In genomic region chr10:77677562-77677961, GRCm38 (mm10) we compare ENCODE assay signal across 8 mouse cellular contexts. TPM values are rescaled to one million over a fixed set of nuclear protein-coding genes. Genes with fewer than 3 reads are reported as not detected.
A peak's percentile ranks its signal among the peaks of the same experiment; 100 is the strongest.
DNase-seq lines count a peak whose midpoint lies in the region; ATAC-seq and TF ChIP-seq lines count a peak whose summit lies in the region.
"Had no signal": no experiment of that assay in that cellular context is flagged by ENCODE, and none has a peak within 500 bp of the region (broad histone marks: within the 10 kb centered on the region; RNA-seq: fewer than 3 reads in every experiment).

No protein-coding gene starts in this region.

- H3K9me3 ChIP-seq in forebrain, postnatal 0 days (ENCODE audit: low read length): no peaks in the 10 kb centered on the region
- no peaks in the 10 kb centered on the region for H3K9me3 ChIP-seq in midbrain, embryonic 11.5 days (ENCODE audit: control insufficient read depth, low read length)

- H3K27ac ChIP-seq in forebrain, postnatal 0 days (ENCODE audit: low read depth, low read length): no peak overlapping the region
- H3K27ac ChIP-seq in midbrain, embryonic 11.5 days (ENCODE audit: low read depth, low read length): no peak overlapping the region
- H3K27ac ChIP-seq: liver, embryonic 14.5 days had no signal

- no peak for TF ChIP-seq CTCF in forebrain, postnatal 0 days (IDR thresholded peaks at IDR 0.05; ENCODE audit: low read depth)

- peak overlapping the region; percentile 68 for H3K4me2 ChIP-seq in forebrain, postnatal 0 days (ENCODE audit: low read depth)
- H3K4me2 ChIP-seq in midbrain, embryonic 11.5 days: peak overlapping the region; percentile 54

- H3K4me1 ChIP-seq in forebrain, postnatal 0 days (ENCODE audit: insufficient read depth): peaks cover 7% of the 10 kb centered on the region
- H3K4me1 ChIP-seq in midbrain, embryonic 11.5 days (ENCODE audit: control insufficient read depth, insufficient read depth, low read length): peaks cover 6% of the 10 kb centered on the region; the same call in 1 of the 2 replicates

- H3K36me3 ChIP-seq in forebrain, postnatal 0 days (ENCODE audit: insufficient read depth): no peaks in the 10 kb centered on the region
- no peaks in the 10 kb centered on the region for H3K36me3 ChIP-seq in midbrain, embryonic 11.5 days (ENCODE audit: control insufficient read depth, insufficient read depth, low read length)

- DNase-seq in A20 (ENCODE audit: low read depth, low spot score): peak; percentile 80
- DNase-seq in CD4-positive helper T cell, adult 2 months (ENCODE audit: low read depth, low spot score): peak; percentile 18
- DNase-seq in forebrain, postnatal 0 days: peak; percentile 22
- DNase-seq in midbrain, embryonic 11.5 days (ENCODE audit: low spot score, missing footprints): peak; percentile 86
- DNase-seq in cerebellum, adult 8-10 months: no peak
- DNase-seq in ovary, postnatal 14 days (ENCODE audit: low spot score): no peak
- DNase-seq in kidney, postnatal 36 days: no peak

- ATAC-seq in forebrain, postnatal 0 days: peak; percentile 59
- ATAC-seq in midbrain, embryonic 11.5 days (ENCODE audit: low FRiP score): 0 out of 2 replicates have a peak, but pooled peaks have one; percentile 35

- H3K9ac ChIP-seq in forebrain, postnatal 0 days: peak overlapping the region; percentile 22; the same call in 1 of the 2 replicates
- no peak overlapping the region for H3K9ac ChIP-seq in midbrain, embryonic 11.5 days (ENCODE audit: low read length)
- H3K9ac ChIP-seq: liver, embryonic 14.5 days had no signal

- H3K4me3 ChIP-seq in forebrain, postnatal 0 days (ENCODE audit: low read depth, low read length): peak overlapping the region; percentile 35
- H3K4me3 ChIP-seq in midbrain, embryonic 11.5 days (ENCODE audit: low read depth, low read length): peak overlapping the region; percentile 20

- WGBS in forebrain, postnatal 0 days: under 1% methylated on average over 35 of the region's 35 CpGs
- under 1% methylated on average over 35 of the region's 35 CpGs for WGBS in midbrain, embryonic 11.5 days

- H3K27me3 ChIP-seq in forebrain, postnatal 0 days (ENCODE audit: insufficient read depth, low read length): peaks cover 9% of the 10 kb centered on the region
- H3K27me3 ChIP-seq in midbrain, embryonic 11.5 days (ENCODE audit: control insufficient read depth, insufficient read depth, low read length): peaks cover 21% of the 10 kb centered on the region

RNA-seq across cellular contexts. Expression of gene Tspear, which starts 8.8 kb away (rescaled TPM):
- 0.14 TPM in 1 of 2 replicates, not detected in the other for total RNA-seq in forebrain, postnatal 0 days (2014; rRNA removed)
- 0.42 and 0.99 TPM in 2 replicates for polyA plus RNA-seq in forebrain, postnatal 0 days (2015; fragmentation: Nextera tagmentation; extraction: Ambion mirVana)
- polyA plus RNA-seq in midbrain, embryonic 11.5 days (2014; fragmentation: Nextera tagmentation; extraction: Ambion mirVana): 0.72 and 1.2 TPM in 2 replicates

RNA-seq across cellular contexts. Expression of gene Gm19402, which starts 13.0 kb away (rescaled TPM):
- not detected in 2 replicates for total RNA-seq in forebrain, postnatal 0 days (2014; rRNA removed)
- not detected in 2 replicates for polyA plus RNA-seq in forebrain, postnatal 0 days (2015; fragmentation: Nextera tagmentation; extraction: Ambion mirVana)
- not detected in 2 replicates for polyA plus RNA-seq in midbrain, embryonic 11.5 days (2014; fragmentation: Nextera tagmentation; extraction: Ambion mirVana)
- polyA plus RNA-seq: liver, embryonic 14.5 days had no signal

RNA-seq across cellular contexts. Expression of gene Gm9508, which starts 19.5 kb away (rescaled TPM):
- not detected in 2 replicates for total RNA-seq in forebrain, postnatal 0 days (2014; rRNA removed)
- polyA plus RNA-seq in forebrain, postnatal 0 days (2015; fragmentation: Nextera tagmentation; extraction: Ambion mirVana): not detected in 2 replicates
- polyA plus RNA-seq in midbrain, embryonic 11.5 days (2014; fragmentation: Nextera tagmentation; extraction: Ambion mirVana): not detected in 2 replicates
- polyA plus RNA-seq: liver, embryonic 14.5 days had no signal

RNA-seq across cellular contexts. Expression of gene Gm10272, which starts 28.9 kb away (rescaled TPM):
- total RNA-seq in forebrain, postnatal 0 days (2014; rRNA removed): not detected in 2 replicates
- polyA plus RNA-seq in forebrain, postnatal 0 days (2015; fragmentation: Nextera tagmentation; extraction: Ambion mirVana): not detected in 2 replicates
- not detected in 2 replicates for polyA plus RNA-seq in midbrain, embryonic 11.5 days (2014; fragmentation: Nextera tagmentation; extraction: Ambion mirVana)
- polyA plus RNA-seq: liver, embryonic 14.5 days had no signal

RNA-seq across cellular contexts. Expression of gene Gm10024, which starts 33.7 kb away (rescaled TPM):
- not detected in 2 replicates for total RNA-seq in forebrain, postnatal 0 days (2014; rRNA removed)
- not detected in 2 replicates for polyA plus RNA-seq in forebrain, postnatal 0 days (2015; fragmentation: Nextera tagmentation; extraction: Ambion mirVana)
- polyA plus RNA-seq in midbrain, embryonic 11.5 days (2014; fragmentation: Nextera tagmentation; extraction: Ambion mirVana): not detected in 2 replicates
- polyA plus RNA-seq: liver, embryonic 14.5 days had no signal

Comparison
In these comparisons a context has a peak if more than half of its experiments do, and no peak if none do; other contexts are left out.
1. DNase-seq: peak in A20 (single experiment), CD4-positive helper T cell, adult 2 months (single experiment), forebrain, postnatal 0 days (single experiment) and midbrain, embryonic 11.5 days (single experiment); none in cerebellum, adult 8-10 months (single experiment), ovary, postnatal 14 days (single experiment) and kidney, postnatal 36 days (0 of 2).